Mouse (Mus musculus): ENCODE results near the gene 9930022D16Rik. TPM values are rescaled to one million over a fixed set of nuclear protein-coding genes. Genes with fewer than 3 reads are reported as not detected.

9930022D16Rik gene
- polyA plus RNA-seq, 1 experiment from 2014 or later: not detected

- Histone ChIP-seq H3K4me1 (ENCODE audit: control insufficient read depth, insufficient read depth, low read length) (no peaks in the 10 kb centered on the region), H3K27ac (ENCODE audit: low read depth, low read length) (no peak overlapping the region), H3K27me3 (replicated peaks; ENCODE audit: control insufficient read depth, insufficient read depth, low read length) (no peaks in the 10 kb centered on the region), H3K4me3 (ENCODE audit: low read depth, low read length) (no peak overlapping the region), H3K9me3 (replicated peaks; ENCODE audit: control insufficient read depth, low read length) (no peaks in the 10 kb centered on the region), H3K4me2 (ENCODE audit: low read length) (no peak overlapping the region), H3K9ac (ENCODE audit: low read length) (no peak overlapping the region), H3K36me3 (ENCODE audit: control insufficient read depth, insufficient read depth, low read length) (peaks cover 44% of the 10 kb centered on the region)
- ATAC-seq (no peak), DNase-seq (ENCODE audit: low spot score) (no peak)
- WGBS: 95% methylated on average over 9 of the region's 9 CpGs
These were observed 18.4 kb upstream of the 9930022D16Rik start for GRCm38 (mm10) chr11:109395291-109395690.

GRCm38 (mm10) chr11:109406431-109406830 lies 7.3 kb upstream of the 9930022D16Rik start:
- Histone ChIP-seq H3K4me1 (ENCODE audit: control insufficient read depth, insufficient read depth, low read length) (no peaks in the 10 kb centered on the region), H3K4me3 (ENCODE audit: low read depth, low read length) (no peak overlapping the region), H3K27me3 (replicated peaks; ENCODE audit: control insufficient read depth, insufficient read depth, low read length) (no peaks in the 10 kb centered on the region), H3K9ac (ENCODE audit: low read length) (no peak overlapping the region), H3K9me3 (replicated peaks; ENCODE audit: control insufficient read depth, low read length) (no peaks in the 10 kb centered on the region), H3K27ac (ENCODE audit: low read depth, low read length) (no peak overlapping the region), H3K4me2 (ENCODE audit: low read length) (no peak overlapping the region), H3K36me3 (ENCODE audit: control insufficient read depth, insufficient read depth, low read length) (no peaks in the 10 kb centered on the region)
- WGBS: 89% methylated on average over 5 of the region's 5 CpGs
- DNase-seq (ENCODE audit: low spot score): no peak
- no peak for ATAC-seq

GRCm38 (mm10) chr11:109410197-109410980 lies 3.3 kb upstream of the 9930022D16Rik start:
- 91% methylated on average over 15 of the region's 15 CpGs for WGBS
- ATAC-seq: no peak
- Histone ChIP-seq H3K4me2 (ENCODE audit: low read length) (no peak overlapping the region), H3K9me3 (replicated peaks; ENCODE audit: control insufficient read depth, low read length) (no peaks in the 10 kb centered on the region), H3K4me1 (ENCODE audit: control insufficient read depth, insufficient read depth, low read length) (no peaks in the 10 kb centered on the region), H3K27ac (ENCODE audit: low read depth, low read length) (no peak overlapping the region), H3K4me3 (ENCODE audit: low read depth, low read length) (no peak overlapping the region), H3K9ac (ENCODE audit: low read length) (no peak overlapping the region), H3K36me3 (ENCODE audit: control insufficient read depth, insufficient read depth, low read length) (no peaks in the 10 kb centered on the region), H3K27me3 (replicated peaks; ENCODE audit: control insufficient read depth, insufficient read depth, low read length) (no peaks in the 10 kb centered on the region)
- no peak for DNase-seq (ENCODE audit: low spot score)

GRCm38 (mm10) chr11:109414802-109415201 lies 1.1 kb downstream of the 9930022D16Rik start:
- H3K4me2 ChIP-seq (ENCODE audit: low read length): no peak overlapping the region
- ATAC-seq: no peak

GRCm38 (mm10) chr11:109416709-109417420 lies 3.1 kb downstream of the 9930022D16Rik start:
- no peak overlapping the region for H3K9ac ChIP-seq (ENCODE audit: low read length)
- no peak overlapping the region for H3K4me3 ChIP-seq (ENCODE audit: low read depth, low read length)
- H3K27me3 ChIP-seq (replicated peaks; ENCODE audit: control insufficient read depth, insufficient read depth, low read length): no peaks in the 10 kb centered on the region
- no peaks in the 10 kb centered on the region for H3K4me1 ChIP-seq (ENCODE audit: control insufficient read depth, insufficient read depth, low read length)
- WGBS: 90% methylated on average over 8 of the region's 8 CpGs
- H3K36me3 ChIP-seq (ENCODE audit: control insufficient read depth, insufficient read depth, low read length): no peaks in the 10 kb centered on the region
- H3K9me3 ChIP-seq (replicated peaks; ENCODE audit: control insufficient read depth, low read length): no peaks in the 10 kb centered on the region
- no peak overlapping the region for H3K4me2 ChIP-seq (ENCODE audit: low read length)
- DNase-seq (ENCODE audit: low spot score): no peak
- no peak overlapping the region for H3K27ac ChIP-seq (ENCODE audit: low read depth, low read length)
- ATAC-seq: no peak

More at GRCm38 (mm10) chr11:109414802-109415201, 1.1 kb downstream of the 9930022D16Rik start:
- WGBS: 88% methylated on average over 5 of the region's 5 CpGs
- H3K4me3 ChIP-seq (ENCODE audit: low read depth, low read length): no peak overlapping the region
- H3K9ac ChIP-seq (ENCODE audit: low read length): no peak overlapping the region
- no peaks in the 10 kb centered on the region for H3K9me3 ChIP-seq (replicated peaks; ENCODE audit: control insufficient read depth, low read length)
- no peaks in the 10 kb centered on the region for H3K4me1 ChIP-seq (ENCODE audit: control insufficient read depth, insufficient read depth, low read length)
- H3K36me3 ChIP-seq (ENCODE audit: control insufficient read depth, insufficient read depth, low read length): no peaks in the 10 kb centered on the region
- no peak for DNase-seq (ENCODE audit: low spot score)
- no peak overlapping the region for H3K27ac ChIP-seq (ENCODE audit: low read depth, low read length)
- no peaks in the 10 kb centered on the region for H3K27me3 ChIP-seq (replicated peaks; ENCODE audit: control insufficient read depth, insufficient read depth, low read length)

GRCm38 (mm10) chr11:109417472-109418040 lies 3.8 kb downstream of the 9930022D16Rik start:
- Histone ChIP-seq H3K36me3 (ENCODE audit: control insufficient read depth, insufficient read depth, low read length) (no peaks in the 10 kb centered on the region), H3K4me2 (ENCODE audit: low read length) (no peak overlapping the region), H3K27ac (ENCODE audit: low read depth, low read length) (no peak overlapping the region), H3K9me3 (replicated peaks; ENCODE audit: control insufficient read depth, low read length) (no peaks in the 10 kb centered on the region), H3K4me1 (ENCODE audit: control insufficient read depth, insufficient read depth, low read length) (no peaks in the 10 kb centered on the region), H3K4me3 (ENCODE audit: low read depth, low read length) (no peak overlapping the region), H3K27me3 (replicated peaks; ENCODE audit: control insufficient read depth, insufficient read depth, low read length) (no peaks in the 10 kb centered on the region), H3K9ac (ENCODE audit: low read length) (no peak overlapping the region)
- DNase-seq (ENCODE audit: low spot score) (no peak), ATAC-seq (no peak)
- 90% methylated on average over 9 of the region's 9 CpGs for WGBS

GRCm38 (mm10) chr11:109419461-109419860 lies 5.7 kb downstream of the 9930022D16Rik start:
- WGBS: 42% methylated on average over 4 of the region's 4 CpGs

GRCm38 (mm10) chr11:109419961-109420566 lies 6.3 kb downstream of the 9930022D16Rik start:
- H3K27ac ChIP-seq (ENCODE audit: low read depth, low read length): no peak overlapping the region
- no peak for ATAC-seq
- H3K4me2 ChIP-seq (ENCODE audit: low read length): no peak overlapping the region
- 40% methylated on average over 16 of the region's 16 CpGs for WGBS
- no peaks in the 10 kb centered on the region for H3K27me3 ChIP-seq (replicated peaks; ENCODE audit: control insufficient read depth, insufficient read depth, low read length)
- H3K9me3 ChIP-seq (replicated peaks; ENCODE audit: control insufficient read depth, low read length): no peaks in the 10 kb centered on the region
- no peak for DNase-seq (ENCODE audit: low spot score)
- no peaks in the 10 kb centered on the region for H3K36me3 ChIP-seq (ENCODE audit: control insufficient read depth, insufficient read depth, low read length)
- H3K4me1 ChIP-seq (ENCODE audit: control insufficient read depth, insufficient read depth, low read length): no peaks in the 10 kb centered on the region
- no peak overlapping the region for H3K9ac ChIP-seq (ENCODE audit: low read length)
- no peak overlapping the region for H3K4me3 ChIP-seq (ENCODE audit: low read depth, low read length)

More at GRCm38 (mm10) chr11:109419461-109419860, 5.7 kb downstream of the 9930022D16Rik start:
- Histone ChIP-seq H3K4me1 (ENCODE audit: control insufficient read depth, insufficient read depth, low read length) (no peaks in the 10 kb centered on the region), H3K27me3 (replicated peaks; ENCODE audit: control insufficient read depth, insufficient read depth, low read length) (no peaks in the 10 kb centered on the region), H3K4me3 (ENCODE audit: low read depth, low read length) (no peak overlapping the region), H3K4me2 (ENCODE audit: low read length) (no peak overlapping the region), H3K27ac (ENCODE audit: low read depth, low read length) (no peak overlapping the region), H3K9ac (ENCODE audit: low read length) (no peak overlapping the region), H3K9me3 (replicated peaks; ENCODE audit: control insufficient read depth, low read length) (no peaks in the 10 kb centered on the region), H3K36me3 (ENCODE audit: control insufficient read depth, insufficient read depth, low read length) (no peaks in the 10 kb centered on the region)
- ATAC-seq (no peak), DNase-seq (ENCODE audit: low spot score) (no peak)
